Mouse (Mus musculus): ENCODE data around the gene Nrip2. TPM values are rescaled to one million over a fixed set of nuclear protein-coding genes. Genes with fewer than 3 reads are reported as not detected.

Nrip2 gene
- total RNA-seq, 2 experiments from 2014 or later, result 3.0 to 3.4 TPM

Other genes with a start within 250 kb of the Nrip2 start
- gene Tead4, start 98.5 kb upstream of the Nrip2 start, total RNA-seq (2021), result 10 to 100 TPM; 10.9 to 11.0 TPM
- gene Tulp3, start 43.4 kb upstream of the Nrip2 start, total RNA-seq (2021), result 10 to 100 TPM in 1 of 2 experiments, 1 to 10 TPM in 1; 6.6 to 10.2 TPM
- 1 to 10 TPM; 9.0 to 9.7 TPM for gene Rhno1, start 36.4 kb upstream of the Nrip2 start, total RNA-seq (2021)
- gene Foxm1, start 36.3 kb upstream of the Nrip2 start, total RNA-seq (2021), result 1 to 10 TPM; 4.1 to 4.4 TPM
- gene Tex52, start 23.8 kb upstream of the Nrip2 start, total RNA-seq (2021), result not detected
- not detected for gene Gm44596, start 23.8 kb upstream of the Nrip2 start, total RNA-seq (2021)
- 10 to 100 TPM; 18.1 to 19.9 TPM for gene Itfg2, start 25.6 kb downstream of the Nrip2 start, total RNA-seq (2021)
- gene Fkbp4, start 39.4 kb downstream of the Nrip2 start, total RNA-seq (2021), result 10 to 100 TPM; 80.7 to 92.8 TPM
- gene Pzp, start 127.4 kb downstream of the Nrip2 start, total RNA-seq (2021), result not detected
- not detected for gene A2ml1, start 182.3 kb downstream of the Nrip2 start, total RNA-seq (2021)
- gene Klrb1a, start 224.2 kb downstream of the Nrip2 start, total RNA-seq (2021), result not detected